Mouse (Mus musculus): ENCODE results near the gene Ccdc24.

The Ccdc24 gene

DNA sequence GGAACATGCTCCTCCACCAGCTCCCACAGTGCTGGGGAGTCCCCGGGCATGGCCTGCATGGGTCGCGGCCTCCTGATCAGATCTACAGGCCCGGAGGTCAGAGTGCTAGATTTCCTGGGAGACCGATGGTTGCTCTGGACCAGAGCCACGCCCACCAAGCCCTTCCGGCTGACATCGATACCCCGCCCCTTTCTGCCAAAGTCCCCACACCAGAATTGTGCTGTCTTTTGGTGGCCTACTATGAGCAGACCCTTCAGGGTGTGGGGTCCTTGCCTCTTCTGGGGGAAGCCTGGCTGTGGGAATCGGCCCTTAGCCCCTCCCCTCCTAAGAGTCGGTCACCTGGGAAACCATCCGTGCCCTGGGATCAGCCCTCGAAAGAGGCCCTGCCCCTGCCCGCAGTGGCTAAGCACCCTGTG is at the start of gene Ccdc24:
Ccdc24 (minus strand) TSS at position 87 of the 416 bp plus-strand sequence.
- no peak for DNase-seq (ENCODE audit: low spot score in 2 of 2)

DNA sequence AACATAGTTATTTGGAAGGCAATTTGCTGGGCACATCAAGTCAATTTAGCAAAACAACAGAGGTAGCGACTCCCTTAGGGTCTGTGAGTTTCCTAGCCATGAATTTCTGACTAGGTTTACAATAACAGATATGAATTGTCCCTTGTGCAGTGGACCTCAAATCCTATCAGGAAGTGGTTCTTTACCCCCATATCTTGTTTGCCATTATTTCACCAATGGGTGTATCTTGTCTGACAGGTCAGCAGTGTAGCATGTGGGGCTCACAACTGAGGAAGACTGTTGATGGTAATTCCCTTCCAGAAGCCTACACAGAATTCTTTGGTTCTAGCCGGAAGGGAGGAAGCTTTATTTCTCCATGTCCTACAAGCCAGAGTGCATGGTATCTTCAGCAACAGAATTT is 49.0 kb upstream of the Ccdc24 start:
- no peak for DNase-seq (ENCODE audit: low spot score in 2 of 2)

DNA sequence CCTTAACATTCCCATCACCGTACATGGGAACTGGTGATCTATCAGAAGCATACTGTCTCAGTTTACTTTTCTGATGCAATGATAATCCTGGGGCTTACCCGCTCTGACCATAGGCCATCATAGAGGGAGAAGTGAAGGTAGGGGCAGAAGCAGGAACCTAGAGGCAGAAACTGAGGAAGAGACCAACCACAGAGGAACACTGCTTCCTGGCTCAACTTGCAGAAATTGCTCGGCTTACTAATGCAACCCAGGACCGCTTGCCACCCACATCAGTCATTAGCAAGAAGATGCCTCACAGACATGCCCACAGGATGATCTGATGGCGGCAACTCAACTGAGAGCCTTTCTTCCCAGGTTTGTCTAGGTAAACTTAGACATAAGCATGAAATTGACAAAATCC is 46.4 kb upstream of the Ccdc24 start:
- DNase-seq (ENCODE audit: low spot score in 2 of 2) = no peak

DNA sequence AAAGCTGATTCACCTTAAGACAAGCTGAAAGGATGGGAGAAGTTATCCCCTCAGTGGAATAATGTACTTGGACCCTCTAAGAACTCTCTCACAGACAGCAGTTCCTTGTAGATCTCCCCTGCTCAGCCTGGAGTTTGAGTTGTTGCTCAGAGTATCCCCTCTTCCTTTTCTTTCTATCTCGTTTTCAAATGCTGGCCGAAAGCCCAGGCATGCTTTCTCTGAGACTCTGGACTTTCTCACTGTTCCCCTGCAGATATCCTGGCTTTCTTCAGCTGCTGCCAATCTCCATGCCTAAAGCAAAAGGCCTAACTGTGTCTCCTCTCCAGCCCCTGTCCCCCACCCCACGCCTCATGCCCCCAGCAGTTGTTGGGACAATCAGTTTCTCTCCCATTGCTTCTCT is 45.9 kb upstream of the Ccdc24 start:
- no peak for DNase-seq (ENCODE audit: low spot score in 2 of 2)

DNA sequence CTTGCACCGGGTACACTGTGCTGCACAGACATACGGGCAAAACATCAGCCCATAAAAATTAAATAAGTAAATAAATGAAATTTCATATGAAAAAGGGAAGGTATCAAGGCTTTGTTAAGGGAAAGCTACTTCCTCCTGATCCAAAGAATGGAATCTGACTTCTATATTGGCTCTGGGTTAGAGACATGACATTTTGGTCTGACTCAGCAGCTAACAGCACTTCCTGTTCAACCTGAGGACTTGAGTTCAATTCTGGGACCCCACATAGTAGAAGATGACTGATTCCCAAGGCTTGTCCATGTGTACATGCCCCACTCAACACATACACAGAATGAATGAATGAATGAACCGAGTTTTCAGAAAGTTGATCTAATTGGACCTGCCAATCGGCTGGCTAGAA is 45.5 kb upstream of the Ccdc24 start:
- no peak for DNase-seq (ENCODE audit: low spot score in 2 of 2)

DNA sequence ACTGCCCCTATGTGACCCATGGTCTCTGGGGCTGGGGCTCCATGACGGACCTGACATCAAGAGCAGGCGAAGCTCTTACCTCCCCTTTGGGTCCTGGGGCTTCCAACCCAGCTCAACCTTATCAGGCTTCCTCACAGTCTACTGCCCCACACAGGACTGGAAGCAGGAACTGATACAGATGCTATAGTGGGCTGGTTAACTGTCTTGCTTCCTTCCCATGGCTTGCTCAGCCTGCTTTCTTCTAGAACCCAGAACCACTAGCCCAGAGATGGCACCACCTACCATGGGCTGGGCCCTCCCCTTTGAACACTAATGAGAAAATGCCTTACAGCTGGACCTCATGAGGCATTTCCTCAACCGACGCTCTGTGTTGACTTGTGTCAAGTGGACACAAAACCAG is 45.0 kb upstream of the Ccdc24 start:
- DNase-seq (ENCODE audit: low spot score in 2 of 2) = no peak

DNA sequence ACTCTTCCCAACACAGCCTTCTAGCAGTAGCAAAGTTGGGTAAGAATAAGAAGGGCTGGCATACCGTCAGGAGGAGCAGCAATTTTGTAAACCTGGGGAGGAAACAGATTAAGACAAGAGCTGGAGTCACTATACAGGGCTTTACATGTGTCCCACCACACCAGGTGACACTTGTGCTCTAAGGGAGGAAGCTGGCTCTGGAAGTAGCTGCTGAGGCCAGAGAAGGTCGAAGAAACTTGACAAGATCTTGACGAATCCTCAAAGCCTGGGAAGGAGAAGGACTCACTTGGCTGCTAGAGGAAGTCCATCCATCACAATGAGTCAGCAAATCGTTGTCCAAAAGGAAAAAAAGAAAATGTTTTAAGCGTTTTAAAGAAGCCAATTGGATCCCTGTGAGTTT is 44.0 kb upstream of the Ccdc24 start:
- no peak for DNase-seq (ENCODE audit: low spot score in 2 of 2)

DNA sequence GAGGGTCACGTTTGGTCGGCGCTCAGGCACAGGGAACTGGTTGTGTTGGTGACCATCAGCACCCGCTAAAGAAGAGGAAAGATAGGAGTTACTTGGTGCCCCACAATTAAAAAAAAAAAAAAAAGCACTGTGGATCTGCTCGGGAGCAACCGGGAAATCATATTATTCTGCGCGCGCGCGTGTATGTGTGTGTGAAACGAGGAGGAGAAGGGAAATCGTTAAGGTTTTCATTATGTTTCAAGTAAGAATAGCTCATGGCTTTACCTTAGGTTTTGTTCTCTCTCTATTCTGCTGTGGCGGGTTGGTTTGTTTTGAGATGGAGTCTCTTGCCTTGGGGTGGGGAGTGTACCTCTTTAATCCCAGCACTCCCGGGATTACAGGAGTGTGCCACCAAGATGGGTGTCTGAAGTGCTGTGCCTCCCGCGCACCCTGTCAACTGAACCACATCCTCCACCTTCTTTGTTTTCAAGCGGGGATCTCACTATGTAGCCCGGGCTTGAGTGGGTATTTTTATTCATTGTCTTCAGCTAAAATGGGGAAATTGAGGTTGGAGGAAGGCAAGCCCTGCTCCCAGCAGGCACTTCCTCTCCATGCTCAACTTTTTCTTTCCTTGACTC is 43.2 kb upstream of the Ccdc24 start:
- DNase-seq (ENCODE audit: low spot score in 2 of 2) = peak in 1 of 2 experiments; percentile 40

DNA sequence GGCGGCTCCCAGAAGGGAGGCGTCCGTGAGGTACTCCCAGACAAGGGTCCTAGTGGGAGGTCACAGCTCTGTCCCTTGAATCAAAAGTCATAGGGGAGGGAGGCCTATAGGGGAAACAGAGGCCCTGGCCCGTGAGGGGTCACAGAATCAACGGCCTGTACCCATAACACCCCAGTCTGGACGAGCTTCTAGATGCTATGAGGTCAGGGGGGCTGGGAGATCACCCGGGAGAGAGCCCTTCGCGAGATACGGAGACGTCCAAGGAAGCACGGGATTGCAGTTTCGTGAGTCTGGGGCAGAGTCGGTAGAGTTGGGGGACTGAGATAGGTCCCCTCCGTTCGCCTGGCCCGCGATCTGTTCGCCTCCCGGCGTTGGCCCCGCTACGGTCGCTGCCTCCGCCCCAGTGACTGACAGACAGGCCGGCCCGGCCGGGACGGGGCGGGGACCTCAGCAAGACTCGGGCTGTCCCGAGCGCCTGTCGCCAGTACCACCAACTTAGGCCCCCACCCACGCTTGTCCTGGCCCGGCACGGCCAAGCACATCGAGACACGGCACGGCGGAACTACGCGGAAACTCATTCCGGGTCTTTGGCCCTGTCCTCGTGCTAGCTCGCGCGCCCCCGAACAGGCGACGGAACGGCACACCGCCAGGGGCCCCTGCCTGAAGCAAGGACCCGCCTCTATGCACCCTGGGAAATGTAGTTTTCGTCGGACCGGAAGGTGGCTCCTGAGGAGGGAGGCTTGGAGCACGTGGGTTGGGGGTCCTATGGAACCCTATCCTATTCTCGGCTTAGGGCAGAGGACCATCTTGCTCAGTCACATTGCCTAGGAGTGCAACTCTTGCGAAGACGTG is 42.5 kb upstream of the Ccdc24 start, which contains the start of gene Ipo13:
Ipo13 (minus strand) TSS at position 409 of the 852 bp plus-strand sequence.
- peak; percentile 94 to 95 for DNase-seq (ENCODE audit: low spot score in 2 of 2)

DNA sequence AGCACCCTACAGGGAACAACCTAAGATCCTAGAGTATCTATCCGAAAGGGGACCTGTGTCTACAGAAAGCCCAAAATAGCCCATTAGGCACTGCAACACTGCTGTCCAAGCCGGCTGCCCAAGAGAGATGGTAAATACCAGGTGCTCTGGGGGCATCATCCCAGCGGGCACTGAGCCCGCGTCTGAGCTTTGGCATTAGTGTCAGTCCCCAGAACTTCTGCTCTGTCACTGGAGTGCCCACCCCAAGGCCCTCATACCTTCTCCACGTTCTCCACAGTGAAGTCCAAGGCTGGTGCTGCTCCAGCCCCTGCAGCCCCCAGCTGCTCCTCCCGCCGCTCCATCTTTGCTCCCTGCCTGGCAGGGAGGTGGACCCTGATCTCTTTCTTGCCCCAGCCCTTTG is 41.7 kb upstream of the Ccdc24 start:
- DNase-seq (ENCODE audit: low spot score in 2 of 2) = no peak

DNA sequence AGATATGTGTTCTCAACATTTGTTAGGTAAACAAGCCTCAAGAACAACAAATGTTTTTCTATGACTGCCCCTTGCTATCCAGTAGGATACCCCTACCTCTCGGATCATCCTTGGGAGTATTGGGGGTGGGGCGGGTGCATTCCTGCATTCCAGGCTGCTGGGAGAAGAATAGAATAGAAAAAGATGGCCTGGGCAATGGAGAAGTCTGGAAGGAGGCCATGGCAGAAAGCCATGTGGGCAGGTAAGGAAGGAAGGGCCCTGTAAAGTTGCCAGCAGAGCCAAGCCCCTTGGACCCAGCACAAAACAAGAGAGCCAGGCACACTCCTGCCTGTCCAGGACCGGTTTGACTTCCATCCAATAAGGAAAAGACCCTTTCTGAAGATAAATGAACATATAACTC is 41.1 kb upstream of the Ccdc24 start:
- peak; percentile 59 to 67 for DNase-seq (ENCODE audit: low spot score in 2 of 2)

DNA sequence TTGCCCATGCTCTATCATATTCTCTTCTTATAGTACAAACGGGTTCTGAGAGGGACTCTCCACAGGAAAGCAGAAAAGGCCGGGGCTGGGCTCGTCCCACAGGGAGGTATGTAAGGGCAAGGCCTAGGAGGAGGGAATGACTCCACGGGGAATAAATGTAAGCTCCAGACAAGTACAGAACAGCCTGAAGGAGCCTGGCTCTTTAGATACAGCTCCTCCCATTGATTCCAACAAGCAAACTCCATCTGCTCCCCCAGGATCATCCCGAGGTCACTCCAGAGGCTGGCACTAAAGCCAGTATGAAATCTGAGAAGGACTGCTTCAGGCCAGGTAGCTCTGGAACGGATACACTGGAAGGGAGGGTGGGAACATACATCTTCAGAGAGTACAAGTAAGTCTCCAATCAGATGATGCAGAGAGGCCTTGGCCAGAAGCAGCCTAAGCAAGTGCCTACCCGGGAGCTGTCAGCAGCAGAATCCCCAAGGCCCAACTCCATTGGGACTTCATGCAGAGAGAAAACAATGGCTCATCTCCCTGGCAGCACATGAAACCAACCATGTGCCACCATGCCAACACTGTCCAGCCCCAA is 40.4 kb upstream of the Ccdc24 start:
- no peak for DNase-seq (ENCODE audit: low spot score in 2 of 2)

DNA sequence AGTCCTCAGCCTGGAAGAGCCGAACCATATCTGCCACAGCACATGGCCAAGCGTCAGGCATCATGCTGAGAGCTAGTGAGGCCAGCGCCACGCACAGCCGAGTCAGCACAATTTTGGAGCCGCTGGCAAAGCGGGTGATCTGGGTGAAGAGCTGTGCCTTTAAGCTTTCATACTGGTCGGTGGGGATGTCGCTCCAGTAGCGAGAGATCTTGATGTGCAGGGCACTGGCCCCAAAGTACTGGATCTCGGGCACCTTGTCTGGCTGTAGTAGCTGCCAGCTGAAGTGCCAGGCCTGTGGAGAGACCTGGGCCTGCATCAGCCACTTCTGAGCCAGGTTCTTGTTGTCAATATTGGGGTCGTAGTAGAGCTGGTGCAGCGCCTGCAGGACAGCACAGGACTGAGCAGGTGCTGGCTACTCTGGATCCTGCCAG is 39.8 kb upstream of the Ccdc24 start:
- DNase-seq (ENCODE audit: low spot score in 2 of 2) = no peak

DNA sequence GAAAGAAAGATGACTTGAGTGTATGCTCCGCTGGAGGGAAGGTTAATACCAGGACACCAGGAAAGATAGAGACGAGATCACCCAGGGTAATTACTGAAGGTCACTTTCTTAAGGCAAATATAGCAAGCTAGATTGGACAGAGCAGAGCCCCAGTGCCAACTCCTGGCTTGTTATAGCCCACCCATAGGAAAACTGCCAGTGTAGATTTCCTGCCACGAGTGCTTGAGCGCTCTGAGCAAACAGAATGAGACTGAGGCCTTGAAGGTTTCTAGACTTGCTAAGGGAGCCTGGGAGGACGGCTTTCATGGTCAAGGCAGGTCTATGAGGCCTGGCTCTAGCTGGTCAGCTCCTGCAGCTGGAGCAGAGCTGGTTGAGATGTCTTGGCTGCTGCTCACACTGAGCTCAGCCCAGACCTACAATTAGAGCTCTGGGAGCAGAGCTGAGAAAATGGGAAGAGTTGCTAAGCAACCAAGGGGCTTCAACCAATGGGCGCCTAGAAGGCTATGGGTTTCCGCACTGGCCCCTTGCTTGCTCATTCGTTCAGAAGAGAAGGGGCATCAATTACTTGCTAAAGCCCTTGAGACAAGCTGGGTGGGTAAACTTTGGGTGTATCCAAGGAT is 36.6 kb upstream of the Ccdc24 start:
- peak; percentile 73 to 87 for DNase-seq (ENCODE audit: low spot score in 2 of 2)

DNA sequence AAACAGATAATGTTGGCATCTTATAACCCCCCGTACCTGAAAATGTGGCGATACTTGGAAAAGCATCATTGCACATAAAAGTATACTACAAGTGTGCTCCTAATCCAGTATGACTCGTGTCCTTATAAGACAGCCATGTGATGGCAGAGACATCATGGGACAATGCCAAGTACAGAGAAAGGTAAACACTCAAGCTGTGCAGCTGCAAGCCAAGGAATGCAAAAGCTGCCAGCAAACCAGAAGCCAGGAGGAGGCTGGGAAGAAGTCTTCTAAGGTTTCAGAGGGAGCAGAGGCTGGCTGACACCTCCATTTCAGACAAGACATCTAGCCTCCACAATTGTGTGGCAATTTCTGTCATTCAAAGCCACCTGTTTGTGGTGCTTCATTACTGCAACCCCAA is 33.8 kb upstream of the Ccdc24 start:
- DNase-seq (ENCODE audit: low spot score in 2 of 2) = no peak

DNA sequence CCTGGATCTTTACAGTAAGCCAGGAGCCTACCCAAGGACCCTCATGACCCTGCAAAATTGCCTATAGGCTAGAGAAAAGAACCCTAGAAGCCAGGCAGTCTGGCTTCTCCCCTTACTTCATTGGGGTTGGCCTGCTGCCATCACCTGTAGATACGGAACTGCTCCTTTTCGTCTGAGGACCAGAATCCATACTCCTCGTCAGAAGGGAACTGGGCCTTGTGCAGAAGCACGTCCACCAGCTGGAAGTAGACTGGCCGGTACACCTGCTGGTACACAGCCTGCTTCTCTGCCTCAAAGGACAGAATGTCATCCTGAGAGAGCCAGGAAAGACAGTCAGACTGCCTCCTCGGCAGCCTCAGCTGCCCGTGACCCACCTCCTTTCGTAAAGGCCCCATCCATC is 32.4 kb upstream of the Ccdc24 start:
- peak in 1 of 2 experiments; percentile 28 for DNase-seq (ENCODE audit: low spot score in 2 of 2)

DNA sequence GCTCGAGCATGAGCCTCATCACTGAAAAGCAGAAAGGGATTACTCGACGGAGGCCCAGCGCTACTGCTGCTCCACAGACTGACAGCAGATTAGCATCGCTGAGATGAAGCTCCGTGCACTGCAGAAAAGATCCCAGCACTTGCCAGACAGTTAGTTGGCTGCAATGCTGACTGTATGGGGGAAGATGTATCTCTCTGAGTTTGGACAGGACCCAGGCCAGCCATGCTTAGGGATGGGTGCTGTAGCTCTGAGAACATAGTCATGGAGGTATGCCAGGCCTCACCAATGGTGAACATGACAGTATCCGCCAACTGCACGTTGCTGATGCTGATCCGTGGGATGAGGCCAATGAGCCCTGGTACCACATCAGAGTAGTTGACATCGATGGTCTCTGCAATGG is 31.7 kb upstream of the Ccdc24 start:
- DNase-seq (ENCODE audit: low spot score in 2 of 2) = peak; percentile 63 to 74

DNA sequence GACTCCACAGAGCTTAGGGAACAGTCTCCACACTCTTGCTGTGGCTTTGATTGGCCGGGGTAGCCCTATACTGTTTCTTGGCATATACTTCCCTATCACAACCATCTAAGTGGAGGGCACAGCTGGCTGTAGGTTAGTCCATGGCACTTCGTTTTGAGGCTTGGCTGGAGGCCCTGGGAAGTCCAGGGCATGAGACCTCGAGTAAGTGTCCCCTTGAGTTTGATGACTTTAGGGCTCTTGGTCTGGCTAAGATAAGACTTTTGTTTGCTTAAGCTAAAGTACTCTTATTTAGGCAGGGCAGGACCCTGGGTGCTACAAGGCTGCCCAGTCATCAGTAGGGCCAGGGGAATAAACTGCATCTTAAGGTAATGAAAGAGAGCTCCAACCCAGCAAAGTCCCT is 25.8 kb upstream of the Ccdc24 start:
- no peak for DNase-seq (ENCODE audit: low spot score in 2 of 2)

DNA sequence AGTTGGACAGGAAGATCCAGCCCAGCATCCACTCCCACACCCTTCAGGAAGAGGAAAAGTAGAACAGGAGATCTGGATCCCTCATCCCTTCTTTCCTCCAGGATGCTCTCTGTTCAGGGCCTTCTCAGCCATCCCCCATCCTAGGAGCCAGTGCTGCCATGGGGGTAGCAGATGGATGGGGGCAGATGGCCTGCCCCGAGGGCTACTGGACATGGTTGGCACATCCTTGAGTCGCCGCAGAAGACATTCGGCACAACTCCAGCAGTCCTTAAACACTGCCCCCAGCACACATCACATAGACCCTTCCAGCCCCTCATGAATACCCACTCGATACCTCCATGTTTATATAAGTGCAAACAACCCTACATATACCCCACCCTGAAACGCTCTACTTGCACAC is 23.7 kb upstream of the Ccdc24 start:
- DNase-seq (ENCODE audit: low spot score in 2 of 2) = no peak

DNA sequence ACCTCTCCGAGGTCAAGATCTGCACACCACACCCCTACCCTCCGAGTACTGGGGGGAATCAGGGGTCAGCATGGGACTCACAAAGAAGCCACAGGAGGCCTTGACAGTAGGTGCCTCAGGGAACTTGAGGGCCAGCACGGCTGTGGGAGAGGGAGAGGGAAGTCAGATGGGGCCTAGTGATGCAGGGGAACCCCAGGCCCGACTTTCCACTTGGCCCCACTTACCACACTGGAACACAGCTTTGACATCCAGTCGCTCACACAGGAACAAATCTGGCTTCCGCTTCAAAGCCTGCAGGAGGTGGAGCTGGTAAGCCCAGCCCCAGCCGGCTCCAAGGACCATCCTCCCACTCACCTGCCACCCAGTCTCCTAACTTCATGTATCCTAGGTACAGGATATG is 23.0 kb upstream of the Ccdc24 start:
- no peak for DNase-seq (ENCODE audit: low spot score in 2 of 2)

DNA sequence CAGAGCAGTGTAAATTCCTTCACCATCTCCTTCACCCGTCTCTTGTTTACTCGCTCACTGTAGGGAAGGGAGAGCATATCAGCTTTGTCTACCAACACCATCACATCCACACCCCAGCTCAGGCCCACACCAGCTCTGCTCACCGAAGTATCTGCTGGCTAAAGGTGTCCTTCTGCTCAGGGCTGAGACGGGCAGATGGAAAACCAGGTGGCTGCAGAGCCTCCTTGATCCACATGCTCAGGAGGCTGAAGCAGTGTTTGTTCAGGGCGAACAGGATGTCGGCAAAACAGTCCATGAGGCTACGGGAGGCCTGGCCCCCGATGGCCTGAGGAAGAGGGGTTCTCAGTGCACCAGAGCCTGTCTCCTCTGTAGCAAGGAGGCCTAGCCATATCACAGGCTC is 22.2 kb upstream of the Ccdc24 start:
- no peak for DNase-seq (ENCODE audit: low spot score in 2 of 2)

DNA sequence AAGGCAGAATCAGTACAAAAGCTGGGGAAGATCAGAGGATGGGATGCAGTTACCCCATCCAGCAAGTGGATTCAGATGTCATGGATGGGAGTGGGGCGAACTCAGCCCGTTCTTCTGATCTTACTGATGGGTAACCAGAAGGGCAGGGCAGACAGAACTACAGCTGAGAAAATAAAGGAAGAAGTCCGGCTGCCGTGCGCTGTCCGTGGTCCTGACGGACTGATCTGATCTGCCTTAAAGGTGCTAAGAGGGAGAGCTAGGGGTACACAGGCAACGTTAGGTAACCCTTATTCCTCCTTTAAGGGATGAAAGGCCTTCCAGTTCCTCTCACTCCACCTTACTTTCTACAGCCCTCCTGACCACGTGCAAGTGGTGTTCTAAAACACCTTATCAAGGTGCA is 21.0 kb upstream of the Ccdc24 start:
- DNase-seq (ENCODE audit: low spot score in 2 of 2) = no peak
